In genomic region chr12:117172885-117173529, GRCm38 (mm10) we compare ENCODE assay signal across 11 mouse cellular contexts.
A peak's percentile ranks its signal among the peaks of the same experiment; 100 is the strongest.
DNase-seq lines count a peak whose midpoint lies in the region; ATAC-seq and TF ChIP-seq lines count a peak whose summit lies in the region.
"Had no signal": no experiment of that assay in that cellular context is flagged by ENCODE, and none has a peak within 500 bp of the region (broad histone marks: within the 10 kb centered on the region; RNA-seq: fewer than 3 reads in every experiment).

No protein-coding gene starts in this region.

- no peak overlapping the region for H3K4me2 ChIP-seq in lung, embryonic 14.5 days
- no peak overlapping the region for H3K4me2 ChIP-seq in forebrain, postnatal 0 days (ENCODE audit: low read depth)
- peak overlapping the region; percentile 36 for H3K4me2 ChIP-seq in midbrain, embryonic 11.5 days

- TF ChIP-seq CTCF in lung, embryonic 14.5 days (IDR thresholded peaks at IDR 0.05; ENCODE audit: low read depth) = no peak
- TF ChIP-seq CTCF in forebrain, postnatal 0 days (IDR thresholded peaks at IDR 0.05; ENCODE audit: low read depth) = no peak

- no peaks in the 10 kb centered on the region for H3K9me3 ChIP-seq in lung, embryonic 14.5 days (ENCODE audit: low read depth, low read length)
- no peaks in the 10 kb centered on the region for H3K9me3 ChIP-seq in forebrain, postnatal 0 days (ENCODE audit: low read length)
- H3K9me3 ChIP-seq in midbrain, embryonic 11.5 days (ENCODE audit: control insufficient read depth, low read length) = no peaks in the 10 kb centered on the region

- no peak overlapping the region for H3K4me3 ChIP-seq in lung, embryonic 14.5 days (ENCODE audit: low read depth, low read length)
- H3K4me3 ChIP-seq in forebrain, postnatal 0 days (ENCODE audit: low read depth, low read length) = no peak overlapping the region
- no peak overlapping the region for H3K4me3 ChIP-seq in midbrain, embryonic 11.5 days (ENCODE audit: low read depth, low read length)

- no peak overlapping the region; the same call in 1 of the 2 replicates for H3K9ac ChIP-seq in lung, embryonic 14.5 days
- peak overlapping the region; percentile 10; the same call in 1 of the 2 replicates for H3K9ac ChIP-seq in forebrain, postnatal 0 days
- H3K9ac ChIP-seq in midbrain, embryonic 11.5 days (ENCODE audit: low read length) = peak overlapping the region; percentile 52

- H3K27me3 ChIP-seq in lung, embryonic 14.5 days (ENCODE audit: insufficient read depth, low read length) = 0 out of 2 replicates have a peak, but pooled peaks cover 4% of the 10 kb centered on the region
- 0 out of 2 replicates have a peak, but pooled peaks cover 4% of the 10 kb centered on the region for H3K27me3 ChIP-seq in forebrain, postnatal 0 days (ENCODE audit: insufficient read depth, low read length)
- no peaks in the 10 kb centered on the region for H3K27me3 ChIP-seq in midbrain, embryonic 11.5 days (ENCODE audit: control insufficient read depth, insufficient read depth, low read length)

- no peaks in the 10 kb centered on the region for H3K4me1 ChIP-seq in lung, embryonic 14.5 days (ENCODE audit: insufficient read depth)
- peaks cover 29% of the 10 kb centered on the region for H3K4me1 ChIP-seq in forebrain, postnatal 0 days (ENCODE audit: insufficient read depth)
- H3K4me1 ChIP-seq in midbrain, embryonic 11.5 days (ENCODE audit: control insufficient read depth, insufficient read depth, low read length) = peaks cover 90% of the 10 kb centered on the region

- peak; percentile 19; the same call in 1 of the 2 replicates for ATAC-seq in lung, embryonic 14.5 days (ENCODE audit: insufficient read depth)
- ATAC-seq in forebrain, postnatal 0 days = peak; percentile 53
- peak; percentile 94 for ATAC-seq in midbrain, embryonic 11.5 days (ENCODE audit: low FRiP score)

- WGBS in lung, embryonic 14.5 days = 38% methylated on average over 11 of the region's 11 CpGs
- 11% methylated on average over 11 of the region's 11 CpGs for whole genome bisulfite sequencing in forebrain, postnatal 0 days
- 9% methylated on average over 11 of the region's 11 CpGs for WGBS in midbrain, embryonic 11.5 days

- DNase-seq in lung, embryonic 14.5 days = no peak
- DNase-seq in lung, postnatal 10 days = no peak
- DNase-seq in forebrain, postnatal 0 days = no peak
- peak; percentile 94 for DNase-seq in midbrain, embryonic 11.5 days (ENCODE audit: low spot score, missing footprints)
- peak; percentile 29 to 43 for DNase-seq in thymus, postnatal 36 days
- DNase-seq in left cerebral cortex, adult 8-10 months (ENCODE audit: low spot score in 2 of 2) = no peak
- DNase-seq in ovary, postnatal 36 days (ENCODE audit: low spot score) = no peak
- DNase-seq in cerebellum, postnatal 14 days = no peak
- DNase-seq: cerebellum, postnatal 36 days; heart, postnatal 36 days; lung, postnatal 36 days had no signal

- H3K27ac ChIP-seq in lung, embryonic 14.5 days (ENCODE audit: low read depth) = no peak overlapping the region
- H3K27ac ChIP-seq in forebrain, postnatal 0 days (ENCODE audit: low read depth, low read length) = peak overlapping the region; percentile 29; the same call in 1 of the 2 replicates
- H3K27ac ChIP-seq in midbrain, embryonic 11.5 days (ENCODE audit: low read depth, low read length) = peak overlapping the region; percentile 97

- H3K36me3 ChIP-seq in lung, embryonic 14.5 days (ENCODE audit: insufficient read depth) = no peaks in the 10 kb centered on the region
- no peaks in the 10 kb centered on the region for H3K36me3 ChIP-seq in forebrain, postnatal 0 days (ENCODE audit: insufficient read depth)
- H3K36me3 ChIP-seq in midbrain, embryonic 11.5 days (ENCODE audit: control insufficient read depth, insufficient read depth, low read length) = peaks cover 6% of the 10 kb centered on the region; the same call in 1 of the 2 replicates

Comparison
In these comparisons a context has a peak if more than half of its experiments do, and no peak if none do; other contexts are left out.
1. ATAC-seq: peak in every context shown above with its lines; median percentile 94 in midbrain, embryonic 11.5 days; 53 in forebrain, postnatal 0 days; 19 in lung, embryonic 14.5 days.
2. DNase-seq: peak in midbrain, embryonic 11.5 days (single experiment) and thymus, postnatal 36 days (2 of 2); none in lung, embryonic 14.5 days (single experiment), lung, postnatal 10 days (single experiment), forebrain, postnatal 0 days (single experiment), left cerebral cortex, adult 8-10 months (0 of 2), ovary, postnatal 36 days (single experiment) and cerebellum, postnatal 14 days (0 of 2).